Mouse (Mus musculus) heart, postnatal 14 days (tissue): ENCODE results near the gene Cog1. TPM values are rescaled to one million over a fixed set of nuclear protein-coding genes. Genes with fewer than 3 reads are reported as not detected.
A peak's percentile ranks its signal among the peaks of the same experiment; 100 is the strongest.

Experiments
- DNase-seq, 2 experiments: peaks; one replicate each; pipeline ENCODE4 v3.0.0; 2021 to 2022
- intact Hi-C: fragments of 180-260 bp; cut with DNase I; formaldehyde crosslinking; loops from one replicate; pipeline ENCODE4 v1.15.1; 2025
- total RNA-seq, 2 experiments: library from RNA; stranded (reverse); gene quantifications; 2 replicates each; pipeline ENCODE4 v1.2.3; 2021

Gene Cog1
- total RNA-seq, 2 experiments from 2014 or later, result 16.1 to 18.5 TPM

GRCm38 (mm10) chr11:113690506-113690905, 41.5 kb downstream of the Cog1 start:
- intact Hi-C loops, result no loop called here
- no peak for DNase-seq

- intact Hi-C loops, result no loop called here
- no peak for DNase-seq
These were observed 42.3 kb downstream of the Cog1 start for GRCm38 (mm10) chr11:113691318-113691717.

DNA sequence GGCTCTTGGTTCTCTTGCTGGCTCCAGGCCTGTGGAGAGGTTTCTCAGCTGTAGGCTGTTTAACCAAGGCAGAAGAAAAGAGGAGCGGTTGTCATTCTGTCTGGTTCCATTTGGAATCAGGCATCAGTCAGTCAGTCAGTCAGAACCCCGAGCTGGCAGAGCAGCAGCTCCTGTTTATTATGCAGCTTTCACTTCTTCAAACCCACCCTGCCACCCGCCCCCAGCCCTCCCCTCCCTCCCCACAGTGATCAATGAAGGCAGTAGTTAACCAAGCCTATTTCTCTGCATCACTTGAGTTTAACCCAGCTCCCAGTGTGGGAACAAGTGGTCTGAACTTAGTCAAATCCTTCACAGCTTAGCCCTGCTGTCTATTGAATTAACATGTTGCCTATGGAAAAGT, 42.9 kb downstream of the Cog1 start:
- DNase-seq, result no peak
- intact Hi-C loops, result no loop called here

DNA sequence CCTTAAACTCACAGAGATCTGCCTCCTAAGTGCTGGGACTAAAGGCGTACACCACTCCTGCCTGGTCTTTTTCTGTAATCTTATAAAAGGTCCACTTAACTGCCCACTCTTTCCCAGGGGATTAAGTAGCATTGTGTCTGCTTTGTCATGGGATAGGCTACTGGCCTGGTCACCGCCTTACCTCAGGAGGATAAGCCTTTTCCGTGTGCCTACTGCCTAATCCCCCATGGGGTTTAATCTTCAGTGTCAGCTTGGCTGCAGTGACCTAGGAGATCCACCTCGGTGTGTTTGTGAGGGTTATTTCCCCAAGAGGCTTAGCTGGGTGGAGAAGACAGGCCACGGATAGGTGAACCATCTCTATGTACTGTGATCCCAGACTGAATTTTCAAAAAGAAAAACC, 48.6 kb downstream of the Cog1 start:
- DNase-seq, result no peak
- intact Hi-C loops, result no loop called here

DNA sequence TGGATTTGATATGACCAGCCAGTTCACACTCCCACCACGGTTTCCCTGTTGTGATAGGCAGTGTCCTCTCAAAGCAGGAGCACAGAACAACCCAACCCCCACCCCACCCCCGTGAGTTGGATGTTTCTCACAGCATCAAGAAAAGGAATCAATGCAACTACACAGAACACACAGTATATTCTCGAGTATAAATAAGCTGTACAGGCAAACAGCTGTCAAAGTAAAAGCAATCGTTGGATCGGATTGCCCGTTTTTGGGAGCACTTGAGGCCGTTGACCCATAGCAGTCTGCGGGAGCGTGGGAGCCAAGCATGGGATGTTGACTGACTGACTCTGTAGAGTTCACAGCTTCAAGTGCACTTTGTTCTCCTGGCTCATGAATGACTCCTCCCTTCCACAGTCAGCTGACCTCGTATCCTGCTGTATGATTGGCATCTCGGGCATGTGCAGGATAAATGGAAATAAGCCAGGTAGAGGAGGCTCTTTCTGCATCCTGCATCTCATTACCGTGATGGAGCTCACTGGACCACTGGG, 49.1 kb downstream of the Cog1 start:
- intact Hi-C loops, result no loop called here
- DNase-seq, result peak in 1 of 2 experiments; percentile 25

- no peak for DNase-seq
- intact Hi-C loops, result loop anchor here (10.0 kb wide), 1 partner anchor 935 kb away; no protein-coding TSS in a partner anchor
These were observed 50.7 kb downstream of the Cog1 start for GRCm38 (mm10) chr11:113699643-113700042.

DNA sequence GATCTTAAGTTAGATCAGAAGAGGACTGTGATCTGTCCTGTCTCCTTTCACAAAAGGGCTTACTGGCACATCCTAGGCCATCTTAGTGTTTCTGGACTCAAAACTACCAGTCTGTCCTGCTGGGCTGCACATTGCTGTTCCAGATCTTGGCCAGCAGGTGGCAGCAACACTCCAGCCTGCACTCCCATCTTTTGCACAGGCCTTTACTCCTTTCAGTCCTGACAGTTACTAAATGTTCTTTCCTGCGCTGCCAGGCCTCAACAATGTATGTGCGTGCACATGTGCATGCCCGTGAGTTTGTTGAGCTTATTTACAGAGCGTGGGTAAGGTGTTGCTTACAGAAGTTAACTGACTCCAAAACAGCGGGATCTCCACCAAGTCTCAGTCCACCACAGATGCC, 54.8 kb downstream of the Cog1 start:
- intact Hi-C loops, result loop anchor here (1.0 to 10.0 kb wide), 3 partner anchors 47 to 931 kb away; partner anchors contain the start of gene Cdc42ep4
- DNase-seq, result peak; percentile 83 to 86

- no peak for DNase-seq
- intact Hi-C loops, result loop anchor here (10.0 kb wide), 1 partner anchor 929 kb away; no protein-coding TSS in a partner anchor
These were observed 57.1 kb downstream of the Cog1 start for GRCm38 (mm10) chr11:113705966-113706652.

GRCm38 (mm10) chr11:113708629-113709213, 59.8 kb downstream of the Cog1 start:
- no peak for DNase-seq
- intact Hi-C loops, result loop anchor here (10.0 kb wide), 1 partner anchor 926 kb away; no protein-coding TSS in a partner anchor

GRCm38 (mm10) chr11:113709272-113709671, 60.3 kb downstream of the Cog1 start:
- intact Hi-C loops, result loop anchor here (10.0 kb wide), 1 partner anchor 926 kb away; no protein-coding TSS in a partner anchor
- no peak for DNase-seq

DNA sequence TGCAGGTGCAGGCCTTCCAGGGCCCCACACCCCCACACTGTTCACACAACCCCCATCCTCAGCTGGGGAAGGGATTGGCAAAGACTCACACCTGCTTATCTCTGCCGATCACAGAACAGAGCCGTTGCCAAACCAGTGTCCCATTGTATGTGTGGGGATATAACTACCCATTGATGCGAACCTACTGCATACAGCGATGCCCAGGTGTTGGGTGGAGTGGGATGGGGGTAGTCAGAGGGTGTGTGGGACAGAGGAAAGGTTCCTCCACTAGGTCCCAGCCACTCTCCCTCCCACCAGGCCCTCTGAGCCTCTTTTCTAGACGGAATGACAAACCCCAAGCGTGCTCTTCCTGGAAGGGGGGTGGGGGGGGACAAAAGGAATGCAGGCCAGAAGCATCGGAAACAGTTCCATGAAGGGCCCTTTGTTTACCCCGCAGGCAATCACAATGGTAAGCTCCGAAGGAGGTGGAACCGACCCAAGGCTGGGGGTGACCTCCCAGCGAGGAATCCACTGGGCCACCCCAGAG, 60.8 kb downstream of the Cog1 start, which contains the start of gene Cpsf4l:
Gene Cpsf4l, minus strand, starts transcription at position 287 of the 526 bp plus-strand sequence.
- DNase-seq, result no peak
- intact Hi-C loops, result loop anchor here (10.0 kb wide), 1 partner anchor 925 kb away; no protein-coding TSS in a partner anchor

DNA sequence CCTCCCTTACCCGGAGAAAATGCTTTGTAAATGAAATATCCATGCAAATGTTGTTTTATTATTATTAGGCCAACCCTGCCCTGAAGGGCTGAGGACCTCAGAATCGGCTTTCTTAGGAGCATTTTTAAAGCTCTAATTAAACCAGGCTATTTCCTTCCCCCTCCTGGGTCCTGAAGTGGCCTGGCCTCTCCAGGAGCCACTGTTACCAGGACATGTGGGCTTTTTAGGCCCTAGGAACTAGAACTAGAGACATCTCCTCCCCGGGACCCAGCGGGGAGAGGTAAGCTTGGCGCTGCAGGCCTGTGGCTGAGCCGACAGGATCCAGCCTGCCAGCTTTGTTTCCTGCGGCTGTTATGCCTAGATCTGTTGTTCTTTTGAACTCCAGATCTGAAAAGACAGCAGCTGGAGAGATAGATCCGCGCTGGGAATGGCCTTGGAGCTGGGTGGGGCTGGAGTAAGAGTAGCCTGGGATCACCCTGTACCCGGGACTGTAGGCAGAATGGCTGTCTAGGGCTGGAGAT, 61.3 kb downstream of the Cog1 start:
- intact Hi-C loops, result no loop called here
- DNase-seq, result no peak

GRCm38 (mm10) chr11:113711061-113711460, 62.1 kb downstream of the Cog1 start:
- intact Hi-C loops, result no loop called here
- DNase-seq, result no peak

GRCm38 (mm10) chr11:113715078-113715674, 66.2 kb downstream of the Cog1 start:
- no peak for DNase-seq
- intact Hi-C loops, result no loop called here

- no peak for DNase-seq
- intact Hi-C loops, result no loop called here
These were observed 67.2 kb downstream of the Cog1 start for GRCm38 (mm10) chr11:113716132-113716531.

Other genes with a start within 250 kb of the Cog1 start
- not detected for gene Sstr2, start 29.8 kb upstream of the Cog1 start, total RNA-seq
- 1 to 10 TPM; 2.9 to 3.7 TPM for gene Slc39a11, start 910 bp downstream of the Cog1 start, total RNA-seq
- gene Fam104a, start 35.0 kb downstream of the Cog1 start, total RNA-seq, result 10 to 100 TPM; 15.3 to 16.0 TPM
- 1 to 10 TPM; 6.5 to 7.1 TPM for gene D11Wsu47e, start 35.2 kb downstream of the Cog1 start, total RNA-seq
- gene Cpsf4l, start 60.8 kb downstream of the Cog1 start, total RNA-seq, result under 1 TPM in 1 of 2 experiments, not detected in 1; 0.20 TPM
- gene Cdc42ep4, start 102.7 kb downstream of the Cog1 start, total RNA-seq, result 10 to 100 TPM; 30.9 to 33.4 TPM